Mouse (Mus musculus) spleen, adult 2 months (tissue): ENCODE results near the gene Calhm2.

ENCODE experiments used
- CTCF ChIP-seq: fragments of 200-500 bp; IDR thresholded peaks from 2 replicates; pipeline ENCODE4 v1.5.1; 2011; ENCODE audit warnings: mild to moderate bottlenecking, inconsistent platforms; ENCODE audit not compliant: insufficient read depth, insufficient read length, insufficient replicate concordance; ENCODE audit errors: extremely low read depth
- POLR2A ChIP-seq: fragments of 200-500 bp; IDR thresholded peaks from 2 replicates; pipeline ENCODE4 v1.6.1; 2011; ENCODE audit warnings: low read depth, low read length, inconsistent platforms

DNA sequence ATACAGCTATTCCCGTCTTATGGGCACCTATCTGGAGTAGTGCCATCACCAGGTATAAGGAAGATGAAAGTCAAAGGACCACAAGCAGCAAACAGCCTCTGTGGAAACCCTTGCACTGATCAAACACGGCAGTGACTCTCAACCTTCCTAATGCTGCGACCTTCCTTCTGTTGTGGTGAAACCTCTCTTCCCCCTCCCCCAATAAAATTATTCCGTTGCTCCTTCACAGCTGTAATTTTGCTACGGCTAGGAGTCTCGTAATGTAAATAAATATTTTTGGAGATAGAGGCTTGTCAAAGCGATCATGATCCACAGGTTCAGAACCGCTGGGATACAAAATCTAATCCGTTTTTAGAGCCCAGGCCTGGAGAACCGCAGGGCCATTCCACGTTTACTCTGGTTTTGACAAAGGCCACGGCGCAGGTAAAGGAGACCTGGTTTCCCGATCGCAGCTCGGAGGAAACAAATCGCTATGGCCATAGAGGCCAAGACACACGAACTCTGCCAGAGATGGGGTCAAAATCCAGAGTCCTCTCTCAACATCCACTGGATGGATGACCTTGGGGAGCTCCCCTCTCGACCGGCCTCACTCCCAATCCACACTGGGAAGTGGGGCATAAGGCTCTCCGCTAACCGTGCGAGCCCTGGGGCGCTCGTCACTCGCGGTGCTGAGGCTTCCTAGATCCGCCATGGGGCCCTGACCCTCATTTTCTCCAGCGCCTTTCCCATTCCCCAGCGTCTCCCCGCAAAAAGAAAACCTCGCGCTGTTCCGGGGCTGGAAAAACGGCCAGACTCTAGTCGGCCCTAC, 48.2 kb downstream of the Calhm2 start:
- no peak for TF ChIP-seq CTCF
- TF ChIP-seq POLR2A = no peak
